Mouse (Mus musculus) intestine, embryonic 15.5 days (tissue): ENCODE results near the gene Iqcd. TPM values are rescaled to one million over a fixed set of nuclear protein-coding genes. Genes with fewer than 3 reads are reported as not detected.

ENCODE experiments used
- ATAC-seq: fragments of 200-750 bp; cut with Nextera tagmentation; 2 replicates; pipeline ENCODE4 v1.8.0; 2017; ENCODE audit warnings: moderate TSS enrichment, moderate library complexity
- H3K27ac ChIP-seq: fragments of 300-500 bp; sonication (generic); 2 replicates; pipeline ENCODE4 v1.5.1; 2015; ENCODE audit warnings: mild to moderate bottlenecking, inconsistent platforms
- H3K27me3 ChIP-seq: fragments of 300-500 bp; sonication (generic); replicated peaks from 2 replicates; pipeline ENCODE4 v1.6.1; 2015; ENCODE audit warnings: inconsistent platforms
- H3K36me3 ChIP-seq: fragments of 300-500 bp; sonication (generic); 2 replicates; pipeline ENCODE4 v1.6.1; 2015; ENCODE audit warnings: inconsistent platforms
- H3K4me1 ChIP-seq: fragments of 300-500 bp; sonication (generic); replicated peaks from 2 replicates; pipeline ENCODE4 v1.6.1; 2015; ENCODE audit warnings: inconsistent platforms
- H3K4me2 ChIP-seq: fragments of 300-500 bp; sonication (generic); replicated peaks from 2 replicates; pipeline ENCODE4 v1.6.1; 2015; ENCODE audit warnings: mild to moderate bottlenecking, inconsistent platforms
- H3K4me3 ChIP-seq: fragments of 300-500 bp; sonication (generic); replicated peaks from 2 replicates; pipeline ENCODE4 v1.5.1; 2015; ENCODE audit warnings: inconsistent platforms
- H3K9ac ChIP-seq: fragments of 300-500 bp; sonication (generic); 2 replicates; pipeline ENCODE4 v1.6.1; 2015; ENCODE audit warnings: inconsistent platforms
- H3K9me3 ChIP-seq: fragments of 300-500 bp; sonication (generic); 2 replicates; pipeline ENCODE4 v1.6.1; 2016; ENCODE audit warnings: inconsistent platforms
- WGBS: fragments of 180-500 bp; shearing (Covaris S2); methylation state at CpG from one replicate; pipeline ENCODE4 v1.1.7; 2015; 5-methylcytosine and 5-hydroxymethylcytosine counted together
- polyA plus RNA-seq: library from polyadenylated mRNA; unstranded; fragments of >200 nt; fragmentation: Nextera tagmentation; extraction: Ambion mirVana; gene quantifications from 2 replicates; pipeline ENCODE4 v1.2.1, GENCODE M21; 2015

Iqcd gene
- polyA plus RNA-seq, 1 experiment from 2014 or later: 0.40 TPM

GRCm38 (mm10) chr5:120656281-120656751 is 67.5 kb downstream of the Iqcd start:
- 79% methylated on average over 12 of the region's 12 CpGs for WGBS
- Histone ChIP-seq H3K27me3 (peaks cover 5% of the 10 kb centered on the region; the same call in 1 of the 2 replicates), H3K4me3 (no peak overlapping the region), H3K4me1 (no peaks in the 10 kb centered on the region), H3K27ac (no peak overlapping the region), H3K36me3 (no peaks in the 10 kb centered on the region), H3K9me3 (no peaks in the 10 kb centered on the region), H3K9ac (no peak overlapping the region), H3K4me2 (no peak overlapping the region)
- ATAC-seq: no peak

Other genes with a start within 250 kb of the Iqcd start
- gene Lhx5, start 157.3 kb upstream of the Iqcd start, polyA plus RNA-seq: 0.08 TPM in 1 of 2 replicates, not detected in the other
- gene Sdsl, start 116.2 kb upstream of the Iqcd start, polyA plus RNA-seq: 14.0 and 18.0 TPM in 2 replicates
- gene Sds, start 112.5 kb upstream of the Iqcd start, polyA plus RNA-seq: not detected in 2 replicates
- 49.8 and 50.2 TPM in 2 replicates for gene Plbd2, start 85.4 kb upstream of the Iqcd start, polyA plus RNA-seq
- gene Slc8b1, start 77.8 kb upstream of the Iqcd start, polyA plus RNA-seq: 6.2 and 6.6 TPM in 2 replicates
- 25.3 and 26.8 TPM in 2 replicates for gene Tpcn1, start 343 bp upstream of the Iqcd start, polyA plus RNA-seq
- gene Rita1, start 23.6 kb downstream of the Iqcd start, polyA plus RNA-seq: 10.6 and 11.4 TPM in 2 replicates
- 47.5 and 49.3 TPM in 2 replicates for gene Ddx54, start 23.7 kb downstream of the Iqcd start, polyA plus RNA-seq
- gene Cfap73, start 45.2 kb downstream of the Iqcd start, polyA plus RNA-seq: not detected in 2 replicates
- 0.49 and 1.0 TPM in 2 replicates for gene Rasal1, start 59.8 kb downstream of the Iqcd start, polyA plus RNA-seq
- 4.1 and 4.3 TPM in 2 replicates for gene Dtx1, start 122.9 kb downstream of the Iqcd start, polyA plus RNA-seq
- gene Oas2, start 160.8 kb downstream of the Iqcd start, polyA plus RNA-seq: 0.54 and 0.60 TPM in 2 replicates
- 0.20 TPM in 2 replicates for gene Oas3, start 188.6 kb downstream of the Iqcd start, polyA plus RNA-seq
- gene Oas1e, start 206.5 kb downstream of the Iqcd start, polyA plus RNA-seq: not detected in 2 replicates
- 0.67 and 0.71 TPM in 2 replicates for gene Oas1c, start 223.5 kb downstream of the Iqcd start, polyA plus RNA-seq